Mouse (Mus musculus) heart, postnatal 36 days (tissue): ENCODE data around the gene Med12l. TPM values are rescaled to one million over a fixed set of nuclear protein-coding genes. Genes with fewer than 3 reads are reported as not detected.
A peak's percentile ranks its signal among the peaks of the same experiment; 100 is the strongest.

Experiments
- DNase-seq, 2 experiments: peaks; one replicate each; pipeline ENCODE4 v3.0.0; 2021 to 2022
- intact Hi-C: fragments of 180-260 bp; cut with DNase I; formaldehyde crosslinking; loops from one replicate; pipeline ENCODE4 v1.15.1; 2025
- total RNA-seq, 2 experiments: library from RNA; stranded (reverse); gene quantifications; 2 replicates each; pipeline ENCODE4 v1.2.3; 2021

The Med12l gene
- 1 to 10 TPM; 6.2 to 6.6 TPM for total RNA-seq

DNA sequence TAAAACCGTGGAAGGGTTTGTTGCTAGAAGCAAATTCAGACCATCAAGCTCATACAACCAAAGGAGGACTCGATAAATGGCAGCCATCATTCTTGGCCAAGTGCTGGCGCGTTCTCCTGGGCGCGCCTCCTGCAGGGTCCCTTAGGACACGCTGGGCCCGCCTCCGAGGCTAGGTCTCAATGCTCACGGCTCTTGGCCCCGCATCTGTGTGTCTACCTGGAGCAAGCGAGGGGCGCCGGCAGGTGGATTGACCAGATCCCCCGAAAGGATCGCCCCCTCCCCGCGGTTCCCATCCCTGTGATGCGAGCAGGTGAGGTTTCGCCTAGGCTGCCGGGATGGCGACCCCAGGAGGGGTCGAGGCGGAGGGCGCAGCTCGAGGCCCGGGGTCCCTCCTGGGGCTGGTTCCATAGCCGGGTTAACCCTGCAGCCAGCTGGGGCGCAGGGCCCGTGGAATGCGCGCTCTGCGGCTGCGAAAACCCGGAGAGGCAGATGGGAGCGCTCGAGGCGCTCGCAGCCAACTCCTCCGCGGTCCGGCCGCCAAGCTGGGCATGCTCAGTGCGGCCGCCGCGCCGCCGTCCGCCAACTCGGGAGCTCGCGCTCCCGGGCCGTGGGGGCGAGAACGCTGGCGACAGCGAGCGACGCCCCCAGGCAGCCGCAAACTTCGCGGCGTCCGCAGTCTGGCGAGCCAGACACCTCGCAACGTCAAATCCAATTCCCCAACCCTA lies at the start of gene Med12l:
Gene Med12l (plus strand): TSS at position 555 of the 725 bp plus-strand sequence.
- DNase-seq, result peak; percentile 60 to 68
- intact Hi-C loops, result no loop called here

- DNase-seq, result no peak
- intact Hi-C loops, result no loop called here
Observed at GRCm38 (mm10) chr3:58961166-58961565, 44.5 kb upstream of the Med12l start.

DNA sequence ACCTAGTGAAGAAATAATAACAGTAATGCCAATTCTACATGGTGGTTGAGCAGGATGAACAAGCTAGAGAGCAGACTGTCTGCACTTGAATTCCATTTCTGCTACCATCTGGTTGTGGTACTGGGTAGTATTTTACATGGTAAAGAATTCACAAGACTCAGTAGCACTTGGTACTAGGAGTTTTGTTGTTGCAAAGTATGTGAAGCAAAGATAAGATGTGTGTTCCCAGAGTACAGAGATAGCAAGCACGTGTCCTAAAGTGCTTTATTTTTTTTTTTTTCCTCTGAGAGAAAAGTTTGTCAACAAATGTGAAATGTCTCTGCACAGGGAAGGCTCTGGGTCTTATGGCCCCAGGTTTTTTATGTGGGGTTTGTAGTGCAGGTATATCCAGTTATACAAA lies 28.2 kb upstream of the Med12l start:
- intact Hi-C loops, result no loop called here
- DNase-seq, result no peak

DNA sequence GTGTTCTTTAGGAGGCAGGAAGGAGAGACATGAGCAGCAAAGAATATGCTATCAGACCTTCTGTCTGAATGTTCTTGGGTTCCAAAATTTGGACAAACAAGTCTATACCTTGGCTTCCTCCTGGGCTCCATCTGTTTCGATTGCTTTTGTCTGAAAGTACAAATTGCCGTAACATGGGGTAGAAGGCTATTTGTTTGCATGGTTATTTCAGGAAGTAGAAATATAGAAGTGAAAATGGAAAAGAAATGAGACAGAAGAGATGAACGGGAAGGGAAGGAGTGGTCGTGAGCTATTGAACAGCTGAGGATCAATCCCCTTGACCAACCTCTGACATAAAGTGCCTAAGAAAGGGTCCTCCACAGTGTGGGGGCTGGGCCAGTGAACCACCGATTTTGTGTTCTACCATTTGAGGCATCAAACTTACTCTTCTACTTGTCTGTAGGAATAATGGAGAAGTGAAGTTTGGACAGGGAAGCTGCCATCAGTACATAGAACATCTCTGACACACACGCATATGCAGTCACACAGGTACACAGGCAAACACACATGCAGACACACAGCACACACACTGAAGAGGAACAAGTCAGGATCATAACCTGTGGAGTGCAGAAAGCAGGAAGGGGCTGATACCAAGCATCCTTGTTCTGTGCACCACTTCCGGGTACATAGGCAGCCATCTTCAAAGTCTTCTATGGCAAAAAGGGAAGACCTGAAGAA lies 27.6 kb upstream of the Med12l start:
- intact Hi-C loops, result no loop called here
- no peak for DNase-seq

DNA sequence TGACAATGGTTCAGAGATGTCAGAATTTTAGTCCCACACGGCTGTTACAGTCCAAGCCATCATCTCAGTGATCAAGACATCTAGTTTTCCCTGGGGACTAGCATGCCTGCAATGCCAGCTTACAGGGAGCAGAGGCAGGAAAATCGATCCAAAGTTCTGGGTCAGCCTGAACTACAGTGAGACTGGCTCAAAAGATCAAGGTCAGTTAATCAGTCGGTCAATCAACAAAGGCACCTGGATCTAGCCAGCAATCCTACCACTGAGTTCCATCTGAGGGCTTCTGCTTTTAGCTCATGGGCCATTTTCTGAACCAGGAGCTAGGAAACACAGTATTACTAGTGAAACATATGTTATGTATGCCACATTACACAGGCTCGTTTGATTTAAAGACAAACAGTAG lies 25.0 kb upstream of the Med12l start:
- intact Hi-C loops, result no loop called here
- no peak for DNase-seq

GRCm38 (mm10) chr3:58982896-58983837 lies 22.5 kb upstream of the Med12l start:
- intact Hi-C loops, result loop anchor here (1.0 to 2.0 kb wide), 2 partner anchors 24 to 76 kb away; no protein-coding TSS in a partner anchor
- DNase-seq, result peak; percentile 49 to 56

DNA sequence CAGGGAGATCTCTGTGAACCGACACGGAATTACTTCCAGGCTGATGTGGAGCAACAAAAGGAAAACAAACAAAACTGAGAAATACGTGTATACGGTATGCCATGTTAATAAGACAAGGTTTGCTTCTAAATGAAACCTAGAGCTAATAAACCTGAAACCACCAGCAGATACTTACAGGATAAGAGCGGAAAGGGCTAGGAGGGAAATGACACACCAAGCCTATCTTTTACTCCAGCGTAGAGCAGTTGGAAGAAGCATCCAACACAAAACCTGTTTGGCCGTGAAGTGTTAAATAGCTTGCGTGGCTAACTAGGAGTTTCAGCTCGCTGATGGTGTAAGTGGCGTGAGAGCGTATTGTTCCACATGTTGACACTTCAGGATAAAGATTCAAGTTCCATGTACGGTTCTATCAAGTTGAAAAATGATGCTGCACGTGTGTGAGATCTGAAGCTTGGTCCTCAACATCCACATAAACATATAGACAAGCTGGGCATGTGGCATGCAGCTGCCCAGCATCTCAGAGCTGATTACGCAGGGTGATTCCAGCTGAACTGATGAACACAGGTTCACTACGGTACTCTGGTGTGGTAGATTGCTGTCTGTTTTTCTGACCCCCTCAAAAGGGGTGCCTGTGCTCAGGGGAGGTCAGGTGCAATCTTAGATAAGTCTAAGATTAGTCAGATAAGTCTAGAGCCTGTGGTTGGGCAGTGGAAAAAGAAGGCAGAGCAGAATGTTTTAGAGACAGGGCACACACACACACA lies 21.6 kb upstream of the Med12l start:
- DNase-seq, result no peak
- intact Hi-C loops, result loop anchor here (1.0 to 2.0 kb wide), 2 partner anchors 23 to 75 kb away; no protein-coding TSS in a partner anchor

DNA sequence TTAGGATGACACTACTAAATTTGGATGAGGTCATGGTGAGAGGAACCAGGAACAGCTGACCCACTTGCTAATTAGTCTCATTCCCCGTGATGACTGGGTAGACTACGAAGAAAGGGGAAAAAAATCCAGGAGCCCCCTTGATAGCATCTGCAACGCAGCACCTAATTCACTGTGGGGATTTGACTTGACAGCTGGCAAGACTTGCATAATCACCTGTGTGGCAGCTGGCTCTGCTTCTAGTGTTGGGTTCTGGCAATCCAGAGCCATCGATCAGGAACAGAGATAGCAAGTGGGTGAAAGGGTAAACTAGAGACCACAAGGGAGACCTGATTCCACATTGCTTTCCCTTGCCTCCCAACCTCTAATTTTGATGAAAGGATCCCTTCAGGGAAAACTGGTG lies 19.8 kb upstream of the Med12l start:
- intact Hi-C loops, result no loop called here
- DNase-seq, result no peak

DNA sequence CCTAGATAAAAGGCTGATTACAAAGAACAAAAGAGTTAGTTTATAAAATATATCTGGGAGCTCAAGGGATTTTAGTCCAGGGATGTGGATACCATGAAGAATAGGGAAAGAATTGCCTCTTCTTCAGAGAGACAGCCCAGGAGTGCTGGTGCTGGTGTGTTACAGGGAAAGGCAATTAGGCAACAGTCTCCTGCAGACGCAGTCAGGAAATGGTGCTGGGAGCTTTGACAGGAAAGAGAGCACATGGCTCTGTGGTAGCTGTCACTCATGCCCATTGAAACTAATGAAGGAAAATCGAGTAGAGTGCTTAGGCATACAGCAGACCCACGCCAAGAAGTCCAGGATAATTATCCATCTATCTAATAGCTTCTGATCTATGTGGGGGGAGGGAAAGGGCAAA lies 16.3 kb upstream of the Med12l start:
- no peak for DNase-seq
- intact Hi-C loops, result no loop called here

DNA sequence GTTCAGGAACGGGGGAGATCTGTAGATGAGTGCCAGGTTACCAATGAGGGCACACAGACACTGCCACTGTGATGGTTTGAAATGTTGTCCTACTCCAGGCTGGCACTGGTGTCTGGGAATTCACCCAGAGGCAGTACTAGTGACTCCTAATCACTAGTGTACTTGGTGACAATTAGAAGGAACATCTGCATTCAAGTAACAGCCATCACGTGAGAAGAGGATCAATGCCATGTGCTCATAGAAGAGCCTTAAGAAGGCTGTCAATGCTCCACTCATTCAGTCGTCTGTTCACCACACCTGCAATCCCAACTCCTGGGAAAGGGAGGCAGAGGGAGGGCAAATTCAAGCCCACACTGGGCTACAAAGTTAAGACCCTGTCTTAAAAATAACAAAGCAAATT lies 15.1 kb upstream of the Med12l start:
- intact Hi-C loops, result no loop called here
- DNase-seq, result no peak

GRCm38 (mm10) chr3:58992122-58992521 lies 13.5 kb upstream of the Med12l start:
- no peak for DNase-seq
- intact Hi-C loops, result no loop called here

GRCm38 (mm10) chr3:58993619-58994018 lies 12.0 kb upstream of the Med12l start:
- DNase-seq, result no peak
- intact Hi-C loops, result no loop called here

DNA sequence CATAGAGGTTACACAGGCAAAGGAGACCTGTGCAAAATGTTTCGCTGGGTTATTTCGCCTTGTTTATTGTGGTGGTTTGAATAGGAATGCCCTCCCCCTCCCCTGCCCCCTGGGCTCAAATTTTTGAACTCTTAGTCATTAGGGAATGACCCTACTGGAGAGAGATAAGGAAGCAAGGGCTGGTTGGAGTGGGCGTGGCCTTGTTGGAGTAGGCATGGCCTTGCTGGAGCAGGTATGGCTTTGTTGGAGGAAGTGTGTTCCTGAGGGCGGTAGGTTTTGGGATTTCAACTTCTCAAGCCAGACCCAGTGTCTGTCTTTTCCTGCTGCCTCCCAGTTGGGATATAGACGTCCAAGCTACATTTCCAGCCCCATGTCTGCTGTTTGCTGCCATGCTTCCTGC lies 1.9 kb upstream of the Med12l start:
- intact Hi-C loops, result no loop called here
- DNase-seq, result no peak

- intact Hi-C loops, result loop anchor here (2.0 kb wide), 1 partner anchor 23 kb away; no protein-coding TSS in a partner anchor
- DNase-seq, result peak; percentile 45 to 70
Observed at GRCm38 (mm10) chr3:59005996-59006730, 538 bp downstream of the Med12l start.

- no peak for DNase-seq
- intact Hi-C loops, result loop anchor here (2.0 kb wide), 1 partner anchor 24 kb away; no protein-coding TSS in a partner anchor
Observed at GRCm38 (mm10) chr3:59006731-59007441, 1.3 kb downstream of the Med12l start.

DNA sequence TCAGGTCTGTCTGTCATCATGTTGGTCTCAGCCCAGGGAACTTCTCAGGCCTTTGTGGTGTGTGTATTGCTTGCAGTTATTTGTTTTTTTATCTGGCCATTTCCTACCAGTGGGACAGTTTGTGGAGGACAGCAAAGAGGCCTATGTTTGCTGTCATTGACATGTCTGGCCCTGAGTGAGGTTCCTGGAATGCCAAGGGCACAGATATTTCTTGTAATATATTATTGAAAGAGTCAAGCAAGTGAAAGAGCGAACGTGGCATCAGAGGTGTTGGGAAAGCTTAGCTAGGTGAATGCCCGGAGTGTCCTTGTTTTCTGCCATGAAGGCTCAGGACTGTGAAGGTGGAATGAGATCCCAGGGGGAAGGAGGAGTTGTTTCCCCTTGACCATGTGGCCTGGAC lies 4.7 kb downstream of the Med12l start:
- no peak for DNase-seq
- intact Hi-C loops, result no loop called here

DNA sequence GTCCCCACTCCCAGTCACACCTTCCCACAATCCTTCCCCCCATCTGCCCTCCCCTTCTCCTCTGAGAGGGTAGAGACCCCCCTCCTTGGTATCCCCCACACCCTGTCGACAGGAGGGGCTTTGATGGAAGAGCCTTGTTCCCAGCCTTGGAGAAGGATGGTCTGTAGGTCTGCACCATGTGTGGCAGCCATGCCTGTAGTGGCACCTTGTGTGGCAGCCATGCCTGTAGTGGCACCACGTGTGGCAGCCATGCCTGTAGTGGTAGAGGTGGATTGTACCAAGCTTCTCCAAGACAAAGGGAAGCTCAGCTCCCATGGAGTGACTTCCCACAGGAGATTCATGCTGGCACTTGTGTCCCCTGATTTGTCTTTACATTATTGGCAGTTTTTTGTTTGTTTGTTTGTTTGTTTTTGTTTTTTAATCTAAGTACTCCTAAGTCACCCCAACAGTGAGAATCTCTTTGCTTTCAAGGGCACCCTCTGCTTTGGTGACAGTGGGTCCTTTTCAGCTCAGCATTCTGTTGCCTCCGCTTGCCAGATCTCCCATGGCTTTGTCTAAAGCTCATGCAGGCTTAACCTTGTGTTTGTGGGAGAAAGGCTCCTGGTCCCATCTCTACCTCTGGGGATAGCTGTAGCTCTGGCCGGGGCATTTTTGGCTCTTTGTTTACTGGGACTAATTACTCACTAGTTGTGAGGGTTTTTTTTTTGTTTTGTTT lies 10.2 kb downstream of the Med12l start:
- intact Hi-C loops, result no loop called here
- no peak for DNase-seq

DNA sequence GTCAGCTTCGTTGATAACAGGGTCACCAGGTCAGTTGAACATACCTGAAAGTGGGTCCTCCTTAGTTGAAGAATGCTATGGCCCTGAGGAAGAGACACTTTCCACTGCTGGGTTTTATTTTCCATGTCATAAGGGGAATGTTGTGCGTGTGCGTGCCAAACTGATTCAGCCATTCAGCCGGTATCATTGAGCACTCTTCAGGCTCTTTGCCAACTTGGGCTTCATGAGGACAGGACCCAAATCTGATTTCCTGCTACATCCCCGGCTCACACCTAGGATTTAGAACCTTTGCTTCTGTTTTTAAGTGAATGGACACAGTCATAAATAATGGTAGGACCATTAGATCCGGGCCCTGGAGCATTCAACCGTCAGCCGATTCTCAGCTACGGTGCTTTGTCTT lies 10.9 kb downstream of the Med12l start:
- intact Hi-C loops, result no loop called here
- no peak for DNase-seq
